Mouse (Mus musculus): ENCODE data around the gene Morn1.

- TF ChIP-seq CTCF (IDR thresholded peaks at IDR 0.05; ENCODE audit: borderline replicate concordance, insufficient read depth, low read length) (no peak), POLR2A (IDR thresholded peaks at IDR 0.05; ENCODE audit: low read depth, low read length) (no peak)
Observed at GRCm38 (mm10) chr4:155158543-155158917, 72.2 kb downstream of the Morn1 start.
